Mouse (Mus musculus): ENCODE data around the gene 9230112D13Rik.

- TF ChIP-seq TAL1 (IDR thresholded peaks at IDR 0.05; ENCODE audit: low read length): no peak
- no peak for TF ChIP-seq GATA1 (IDR thresholded peaks at IDR 0.05; ENCODE audit: low read length)
These were observed 8.5 kb downstream of the 9230112D13Rik start for GRCm38 (mm10) chr14:34514120-34514519.

Measured in erythroblast, embryonic 14.5 days (primary cell).